Mouse (Mus musculus) adrenal gland, postnatal 36 days (tissue): ENCODE measurements around the gene Nprl2. TPM values are rescaled to one million over a fixed set of nuclear protein-coding genes. Genes with fewer than 3 reads are reported as not detected.

ENCODE experiments used
- DNase-seq, 2 experiments: peaks; one replicate each; pipeline ENCODE4 v3.0.0; 2021; ENCODE audit warnings: mixed read lengths in 1 of 2
- total RNA-seq, 2 experiments: library from RNA; stranded (reverse); gene quantifications; 2 replicates each; pipeline ENCODE4 v1.2.3; 2021

Nprl2 gene
- total RNA-seq, 2 experiments from 2014 or later: 27.9 to 29.2 TPM

DNA sequence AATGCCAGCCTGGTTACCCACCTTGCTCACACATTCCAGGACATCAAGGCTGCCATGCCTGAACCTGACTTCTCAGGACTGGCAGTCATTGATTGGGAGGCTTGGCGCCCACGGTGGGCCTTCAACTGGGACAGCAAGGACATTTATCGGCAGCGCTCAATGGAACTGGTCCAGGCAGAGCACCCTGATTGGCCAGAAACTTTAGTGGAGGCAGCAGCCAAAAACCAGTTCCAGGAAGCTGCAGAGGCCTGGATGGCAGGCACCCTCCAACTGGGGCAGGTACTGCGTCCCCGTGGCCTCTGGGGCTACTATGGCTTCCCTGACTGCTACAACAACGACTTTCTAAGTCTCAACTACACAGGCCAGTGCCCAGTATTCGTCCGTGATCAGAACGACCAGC is 35.8 kb downstream of the Nprl2 start:
- peak in 1 of 2 experiments; percentile 52 for DNase-seq

DNA sequence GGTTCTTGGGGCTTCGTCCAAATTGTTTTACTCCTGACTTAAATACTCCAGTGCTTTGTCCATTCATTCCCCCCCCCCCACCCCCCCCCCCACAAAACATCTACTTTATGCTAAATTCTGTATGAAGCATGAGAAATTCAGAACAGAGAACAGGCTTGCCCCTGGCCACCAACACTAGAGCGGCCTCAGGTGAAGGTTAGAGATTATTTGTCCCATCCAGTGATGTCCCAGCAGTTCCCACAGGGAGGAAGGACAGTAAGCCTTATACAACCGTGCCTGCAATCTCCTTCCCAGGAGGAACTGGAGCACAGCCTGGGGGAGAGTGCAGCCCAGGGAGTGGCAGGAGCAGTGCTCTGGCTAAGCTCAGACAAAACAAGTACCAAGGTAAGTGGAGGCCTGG is 36.6 kb downstream of the Nprl2 start, which contains the start of gene Naa80:
TSS of gene Naa80 (plus strand) at position 301 of the 400 bp plus-strand sequence.
- DNase-seq: no peak

DNA sequence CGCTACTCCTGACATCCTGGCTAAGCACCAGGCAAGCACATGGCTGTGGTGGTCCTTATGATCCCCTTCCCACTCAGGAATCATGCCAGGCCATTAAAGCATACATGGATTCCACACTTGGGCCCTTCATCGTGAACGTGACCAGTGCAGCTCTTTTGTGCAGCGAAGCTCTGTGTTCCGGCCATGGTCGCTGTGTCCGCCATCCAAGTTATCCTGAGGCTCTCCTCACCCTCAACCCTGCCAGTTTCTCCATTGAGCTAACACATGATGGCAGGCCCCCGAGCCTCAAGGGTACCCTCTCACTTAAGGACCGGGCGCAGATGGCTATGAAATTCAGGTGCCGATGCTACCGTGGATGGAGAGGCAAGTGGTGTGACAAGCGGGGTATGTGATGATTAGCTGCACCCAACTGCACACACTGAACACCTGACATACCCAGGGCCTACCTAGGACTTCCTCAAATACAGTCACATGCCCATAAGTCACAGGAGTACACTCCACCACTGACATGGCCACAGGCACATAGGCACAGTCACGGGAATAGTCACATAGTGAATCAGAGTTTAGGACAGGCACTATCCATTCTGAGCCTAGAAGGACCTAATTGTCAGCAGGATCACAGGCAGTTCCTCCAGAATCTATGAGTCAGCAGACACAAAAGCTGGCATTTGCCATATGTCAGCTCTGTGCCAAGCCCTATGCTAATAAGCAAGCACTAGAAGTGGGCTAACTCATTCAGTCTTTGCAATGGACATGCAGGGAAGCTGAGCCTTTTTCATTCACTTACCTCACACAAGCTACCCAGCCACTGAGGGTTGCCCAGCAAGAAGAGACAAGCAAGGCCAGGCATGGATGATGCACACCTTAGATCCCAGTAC is 37.2 kb downstream of the Nprl2 start:
- no peak for DNase-seq

DNA sequence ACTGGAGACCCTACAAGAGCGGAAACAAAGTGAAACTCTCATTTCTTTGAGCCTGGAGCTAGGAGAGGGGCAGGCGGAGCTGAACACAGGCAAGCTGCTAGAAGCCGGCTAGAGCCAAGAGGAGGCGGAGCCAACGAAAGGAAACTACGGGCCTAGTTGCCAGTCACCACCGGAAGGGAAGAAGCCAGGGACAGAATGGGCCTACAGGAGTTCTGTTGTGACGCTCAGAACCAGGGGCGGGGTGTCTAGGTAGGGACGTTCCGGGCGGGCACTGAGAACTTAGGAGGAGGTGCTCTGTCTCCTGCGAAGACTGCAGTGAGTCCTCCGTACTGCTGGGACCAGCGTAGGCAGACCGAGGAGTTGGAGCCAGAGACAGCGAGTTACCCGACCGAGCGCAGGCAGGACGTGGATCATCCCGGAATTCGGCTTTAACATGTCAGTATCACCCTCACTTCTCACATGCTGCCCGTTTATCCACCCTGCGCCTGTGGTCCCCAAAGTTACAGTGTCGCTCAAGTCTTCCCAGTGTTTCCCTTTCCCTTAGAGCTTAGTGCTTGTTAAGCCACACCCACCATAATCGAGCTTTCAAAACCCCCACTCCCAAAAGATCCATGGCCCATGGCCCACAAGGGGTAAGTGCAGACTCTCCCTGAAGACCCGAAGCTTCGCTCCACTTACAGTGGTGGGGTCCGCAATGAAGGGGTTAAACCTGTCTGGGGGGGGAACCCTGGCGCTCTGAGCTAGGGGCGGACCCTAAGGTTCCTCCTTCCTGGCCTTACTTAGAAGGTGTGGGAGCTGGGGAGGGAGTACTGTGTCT is 38.7 kb downstream of the Nprl2 start, which contains the start of gene Hyal3:
TSS of gene Hyal3 (plus strand) at position 318 of the 817 bp plus-strand sequence.
- peak; percentile 93 to 94 for DNase-seq

DNA sequence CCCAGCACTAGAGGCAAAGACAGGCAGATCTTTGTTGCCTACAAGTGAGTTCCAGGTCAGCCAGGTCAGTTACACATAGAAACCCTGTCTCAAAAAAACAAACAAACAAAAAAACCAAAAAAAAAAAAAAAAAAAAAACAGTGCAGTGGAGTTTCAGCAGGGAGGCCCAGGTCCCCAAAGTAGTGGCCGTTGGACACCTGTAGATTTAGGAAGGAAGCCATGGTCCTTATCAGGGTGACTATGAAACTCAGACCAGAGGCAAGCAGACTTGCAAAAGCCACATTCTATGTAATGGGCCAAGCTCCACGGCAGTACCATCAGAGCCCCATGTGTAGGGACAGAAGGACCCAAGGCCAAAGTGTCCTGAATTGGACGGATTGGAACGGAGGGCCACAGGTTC is 39.6 kb downstream of the Nprl2 start:
- DNase-seq: no peak

DNA sequence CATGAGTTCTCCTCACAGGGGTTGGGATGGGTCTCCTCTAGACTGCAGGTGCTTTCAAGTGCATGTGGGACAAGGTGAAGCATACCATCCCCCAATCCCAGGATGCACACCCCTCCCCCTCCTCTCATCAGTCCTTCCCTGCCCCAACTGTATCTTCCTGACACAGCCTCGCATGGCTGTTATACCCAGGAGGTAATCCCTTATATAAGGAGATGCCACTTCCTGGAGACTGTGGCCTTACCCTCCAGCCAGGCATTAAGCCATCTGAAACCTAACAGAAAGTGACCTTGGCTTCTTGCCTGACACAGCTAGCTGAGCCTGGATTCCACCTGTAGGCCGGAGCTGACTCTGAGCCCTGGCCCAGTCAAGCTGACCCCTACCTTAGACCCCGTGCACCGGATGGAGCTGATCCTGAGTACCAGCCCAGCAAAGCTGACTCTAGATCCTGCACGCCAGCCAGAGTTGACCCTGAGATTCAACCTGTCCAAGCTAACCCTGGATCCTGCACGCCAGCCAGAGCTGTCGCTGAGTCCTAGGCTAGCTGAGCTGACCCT is 40.6 kb downstream of the Nprl2 start:
- no peak for DNase-seq

DNA sequence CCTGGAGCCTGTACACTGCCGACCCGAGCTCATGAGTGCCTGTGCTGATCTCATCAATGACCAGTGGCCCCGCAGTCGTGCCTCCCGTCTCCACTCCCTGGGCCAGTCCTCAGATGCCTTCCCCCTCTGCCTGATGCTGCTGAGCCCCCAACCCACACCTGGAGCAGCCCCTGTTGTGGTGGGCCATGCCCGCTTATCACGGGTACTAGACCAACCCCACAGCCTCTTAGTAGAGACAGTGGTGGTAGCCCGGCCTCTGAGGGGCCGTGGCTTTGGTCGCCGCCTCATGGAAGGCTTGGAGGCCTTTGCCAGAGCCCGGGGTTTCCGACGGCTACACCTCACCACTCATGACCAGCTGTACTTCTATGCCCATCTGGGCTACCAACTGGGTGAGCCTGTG is 41.1 kb downstream of the Nprl2 start:
- DNase-seq: no peak

DNA sequence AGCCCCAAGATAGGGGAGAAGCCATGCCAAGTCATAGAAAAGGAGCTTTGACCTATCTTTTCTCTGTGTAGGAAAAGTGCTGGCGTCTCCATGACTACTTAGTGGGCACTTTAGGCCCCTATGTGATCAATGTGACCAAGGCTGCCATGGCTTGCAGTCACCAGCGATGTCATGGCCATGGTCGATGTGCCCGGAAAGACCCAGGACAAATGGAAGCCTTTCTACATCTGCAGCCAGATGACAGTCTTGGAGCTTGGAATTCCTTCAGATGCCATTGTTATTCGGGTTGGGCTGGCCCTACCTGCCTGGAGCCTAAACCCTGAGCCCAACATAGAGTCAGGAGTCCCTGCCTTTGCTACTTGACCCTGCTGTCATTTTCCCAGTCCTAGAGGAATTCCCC is 44.5 kb downstream of the Nprl2 start:
- no peak for DNase-seq

DNA sequence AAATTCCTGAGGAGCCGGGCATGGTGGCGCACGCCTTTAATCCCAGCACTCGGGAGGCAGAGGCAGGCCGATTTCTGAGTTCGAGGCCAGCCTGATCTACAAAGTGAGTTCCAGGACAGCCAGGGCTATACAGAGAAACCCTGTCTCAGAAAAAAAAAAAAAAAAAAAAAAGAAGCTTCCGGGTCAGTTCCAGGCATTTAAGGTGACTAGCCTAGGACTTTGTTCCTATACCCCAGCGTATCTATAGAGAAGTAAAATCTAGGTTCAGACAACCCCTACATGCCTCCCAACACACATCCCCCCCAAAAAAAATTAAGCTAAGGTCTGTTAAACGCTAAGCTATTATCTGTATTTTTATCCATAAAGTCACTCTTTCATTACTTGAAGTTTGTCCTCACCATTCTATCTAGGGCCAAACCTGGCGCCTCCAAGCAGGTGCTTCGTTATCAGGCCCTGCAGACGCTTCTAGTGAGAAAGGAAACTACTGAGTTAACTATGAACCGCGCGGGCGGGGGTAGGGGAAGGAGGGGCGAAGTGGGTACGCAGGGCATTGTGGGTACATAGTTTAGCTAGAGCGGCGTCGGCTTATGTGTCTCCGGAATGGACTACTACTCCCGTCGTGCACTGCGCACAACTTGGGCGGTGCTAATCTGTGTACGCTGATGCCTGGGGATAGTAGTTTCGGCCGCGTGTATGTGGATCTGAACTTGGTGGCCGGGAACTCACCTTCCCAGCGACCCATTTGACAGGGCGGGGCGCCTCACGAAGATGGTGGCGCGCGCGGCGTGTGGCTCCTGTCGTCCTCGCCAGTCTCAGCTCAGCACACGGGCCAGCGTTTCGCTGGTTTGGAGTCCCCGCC is 45.2 kb downstream of the Nprl2 start, which contains the start of gene Ifrd2:
TSS of gene Ifrd2 (plus strand) at position 669 of the 859 bp plus-strand sequence.
- DNase-seq: peak; percentile 96 to 97

DNA sequence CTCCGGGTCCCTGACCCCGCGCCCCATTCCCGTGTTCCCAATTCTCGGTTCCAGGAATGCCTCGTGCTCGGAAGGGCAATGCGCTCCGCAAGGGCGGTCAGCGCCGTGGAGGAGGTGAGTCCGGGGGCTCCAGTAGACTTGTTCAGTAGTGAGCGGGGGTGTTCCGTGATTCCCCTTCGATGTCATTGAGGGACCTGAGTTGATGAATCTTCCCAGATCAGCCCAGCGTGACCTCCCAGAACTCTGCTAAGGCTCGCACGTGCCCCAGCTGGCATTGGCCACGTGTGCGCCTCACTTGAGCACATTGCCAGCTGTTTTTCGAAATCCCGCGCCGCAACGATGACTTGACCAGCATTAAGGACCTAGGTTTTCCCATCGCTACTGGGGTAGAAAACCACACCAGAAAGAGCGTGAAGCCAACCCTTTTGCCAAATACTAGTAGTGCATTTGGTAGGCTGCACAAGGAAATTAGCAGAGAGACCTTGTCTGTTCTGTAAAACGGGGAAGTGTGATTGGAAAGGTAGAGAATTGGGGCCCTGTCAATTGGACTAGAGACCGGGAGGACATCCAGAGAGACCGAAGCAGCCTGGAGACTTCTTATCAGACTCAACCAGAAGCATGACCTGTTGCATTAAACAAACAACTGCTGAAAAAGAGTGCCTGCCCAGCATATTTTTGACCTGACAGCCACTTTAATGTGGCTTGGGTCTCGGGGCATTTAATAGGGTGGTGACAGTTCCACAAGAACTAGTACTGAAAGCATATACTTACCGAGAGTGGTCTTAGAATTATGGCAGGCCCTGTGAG is 46.0 kb downstream of the Nprl2 start:
- DNase-seq: peak; percentile 62 to 75

DNA sequence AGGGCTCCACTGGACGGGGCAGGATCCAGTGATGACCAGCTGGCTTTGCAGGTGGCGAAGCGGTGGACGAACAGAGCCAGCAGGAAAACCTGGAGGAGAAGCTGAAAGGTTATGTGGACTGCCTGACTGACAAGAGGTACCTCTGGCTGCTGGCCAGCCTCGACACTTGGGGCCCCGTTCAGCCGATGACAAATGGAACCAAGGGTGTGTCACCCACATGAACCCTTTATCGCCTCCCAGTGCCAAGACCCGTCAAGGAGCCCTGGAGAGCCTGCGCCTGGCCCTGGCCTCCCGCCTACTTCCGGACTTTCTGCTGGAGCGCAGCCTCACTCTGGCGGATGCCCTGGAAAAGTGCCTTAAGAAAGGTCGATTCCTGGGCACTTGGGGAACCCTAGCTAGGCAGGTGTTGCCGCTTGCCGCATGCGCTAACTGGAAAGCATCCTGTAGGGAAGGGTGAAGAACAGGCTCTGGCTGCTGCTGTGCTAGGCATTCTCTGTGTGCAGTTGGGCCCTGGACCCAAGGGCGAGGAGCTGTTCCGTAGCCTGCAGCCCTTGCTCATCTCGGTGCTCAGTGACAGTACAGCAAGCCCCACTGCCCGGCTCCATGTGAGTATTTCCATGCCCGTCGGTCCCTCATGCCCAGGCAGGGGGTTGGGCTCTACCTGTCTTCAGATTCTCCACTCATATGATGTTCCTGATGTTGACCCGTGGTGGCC is 48.2 kb downstream of the Nprl2 start:
- no peak for DNase-seq

DNA sequence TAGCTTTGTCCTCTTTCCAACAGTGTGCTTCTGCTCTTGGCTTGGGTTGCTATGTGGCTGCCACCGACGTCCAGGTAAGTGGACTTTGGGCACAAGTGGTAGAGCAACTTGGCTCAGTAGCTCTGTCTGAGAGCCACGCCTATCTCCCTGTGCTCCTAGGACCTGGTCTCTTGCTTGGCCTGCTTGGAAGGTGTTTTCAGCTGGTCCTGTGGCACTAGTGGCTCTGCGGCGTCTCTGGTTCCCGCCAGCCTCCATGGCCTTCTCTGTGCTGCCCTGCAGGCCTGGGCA is 48.7 kb downstream of the Nprl2 start:
- DNase-seq: no peak

DNA sequence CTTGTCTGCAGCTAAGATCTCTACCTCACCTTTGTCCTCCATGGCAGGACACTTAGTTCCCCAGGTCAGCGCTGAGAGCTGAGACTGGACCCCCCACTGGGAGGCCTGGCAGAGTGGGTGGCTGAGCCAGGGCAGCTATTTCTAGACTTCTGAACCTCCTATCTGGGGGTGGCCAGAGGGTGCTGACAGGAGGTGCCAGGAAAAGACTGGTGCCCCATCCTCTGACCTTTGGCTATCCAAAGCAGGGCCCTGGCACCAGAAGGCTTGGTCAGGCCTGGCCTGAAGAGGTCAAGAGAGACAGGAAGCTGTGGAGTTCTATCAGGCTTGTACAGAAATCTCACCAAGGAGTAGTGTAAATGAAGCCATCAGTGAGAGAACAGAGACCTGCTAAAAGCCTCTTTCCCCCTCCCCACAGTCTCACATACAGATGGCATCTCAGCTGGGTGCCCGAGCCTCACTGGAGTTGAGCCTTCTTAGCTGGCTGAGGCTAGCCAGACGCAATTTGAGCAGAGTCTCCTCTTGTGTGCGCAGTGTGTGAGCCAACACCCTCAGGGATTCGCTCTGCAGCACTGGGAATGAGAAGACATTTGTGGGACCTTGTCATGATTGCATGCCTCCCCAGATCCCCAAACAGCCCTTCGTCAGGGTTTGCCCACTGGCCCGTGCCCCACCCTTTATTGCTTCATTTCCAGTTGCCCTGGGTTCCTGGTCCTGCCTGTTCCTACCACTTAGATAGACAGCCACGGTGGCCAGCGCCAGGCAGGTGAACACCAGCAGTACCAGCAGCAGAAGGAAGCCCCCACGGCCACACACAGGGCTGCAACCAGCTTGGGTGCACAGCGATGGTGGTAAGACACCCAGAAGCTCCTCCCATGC is 51.3 kb downstream of the Nprl2 start:
- no peak for DNase-seq

DNA sequence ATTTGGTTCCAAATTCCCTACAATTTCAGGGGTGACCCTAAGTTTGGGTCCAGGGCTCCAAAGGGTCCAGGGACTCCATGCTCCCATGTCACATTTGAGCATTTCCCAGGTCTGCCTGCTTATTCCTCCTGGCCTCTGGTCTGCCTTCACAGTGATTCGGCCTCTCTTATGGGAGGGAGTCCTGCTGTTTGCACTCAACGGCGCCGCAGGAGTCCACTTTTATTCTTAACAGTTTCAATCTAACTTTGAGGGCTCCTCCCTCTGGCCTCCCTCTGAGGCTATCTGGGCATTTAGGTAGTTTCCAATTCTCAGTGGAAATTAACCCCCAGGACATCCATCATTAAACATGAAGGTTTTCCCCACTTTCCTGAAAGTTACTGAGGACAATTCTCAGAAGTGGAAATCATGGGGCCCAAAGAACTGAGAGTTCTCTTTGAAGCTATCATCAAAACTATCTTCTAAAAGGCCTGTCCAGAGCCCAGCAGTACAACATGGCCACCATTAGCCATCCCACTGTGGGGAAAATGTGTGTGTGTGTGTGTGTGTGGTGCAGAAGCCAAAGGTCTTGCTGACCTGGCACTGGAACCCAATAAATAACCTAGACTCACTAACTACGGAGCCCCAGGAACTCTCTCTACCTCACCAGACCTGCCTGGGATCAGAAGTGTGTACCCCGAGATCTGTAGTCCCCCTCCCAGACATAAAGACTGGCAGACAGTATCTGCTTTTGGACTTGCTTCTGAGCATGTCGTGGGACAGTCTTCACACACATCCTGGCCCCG is 52.4 kb downstream of the Nprl2 start:
- DNase-seq: no peak
